Mouse (Mus musculus) T-helper 1 cell (primary cell): ENCODE results near the gene Znrf4.
"Not testable (repeated sequence)": the region's sequence is repeated elsewhere in the genome, so short reads cannot be mapped to it uniquely, and the experiment has no call there.

ENCODE experiments used
- in situ Hi-C: fragments of 300-600 bp; cut with MboI, MseI; formaldehyde crosslinking; loops from one replicate; pipeline ENCODE4 v1.15.1; 2025; ENCODE audit warnings: high pct_unique_total_duplicates

Znrf4 gene

DNA sequence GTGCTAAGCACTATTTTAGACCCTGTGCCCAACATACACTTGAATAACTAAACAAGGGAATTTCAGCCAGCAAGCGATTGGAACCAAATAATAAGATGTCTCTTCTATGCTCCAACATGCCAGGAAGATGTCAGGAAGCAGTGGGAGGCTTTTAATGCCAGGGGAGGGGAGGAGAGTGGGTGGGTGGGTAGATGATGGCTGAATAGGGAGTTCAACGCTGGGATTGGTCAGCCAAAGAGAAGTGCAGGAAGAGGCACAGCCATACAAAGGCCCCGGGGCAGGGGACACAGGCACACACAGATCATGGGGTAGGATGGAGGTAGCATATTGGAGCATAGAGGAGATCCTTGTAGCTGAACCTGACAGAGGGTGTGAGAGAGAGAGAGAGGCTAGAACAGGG, 24.6 kb upstream of the Znrf4 start:
- in situ Hi-C loops, result no loop called here

DNA sequence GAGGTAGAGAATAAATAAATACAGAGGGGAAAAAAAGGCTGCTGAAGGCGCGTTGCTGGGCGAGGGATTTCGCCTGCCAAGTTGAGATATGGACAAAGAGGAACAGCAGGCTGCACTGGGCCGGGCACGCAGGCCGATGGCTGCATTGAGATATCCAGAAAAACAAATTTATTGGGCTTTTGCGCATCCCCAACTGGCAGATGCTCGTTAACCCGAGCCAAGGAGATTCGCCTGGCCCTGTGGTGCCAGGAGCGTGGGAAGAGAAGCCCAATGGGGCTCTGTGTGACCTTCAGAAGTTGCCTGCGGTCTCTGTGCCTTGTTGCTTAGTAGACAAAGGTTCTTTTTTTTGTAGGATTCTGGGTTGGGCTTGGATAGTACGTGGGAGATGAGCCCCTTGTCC, 24.0 kb upstream of the Znrf4 start:
- in situ Hi-C loops, result no loop called here

- in situ Hi-C loops, result loop anchor here (5.0 kb wide), 2 partner anchors 138 to 313 kb away; no protein-coding TSS in a partner anchor
Measured at GRCm38 (mm10) chr17:56524943-56525342, 12.7 kb upstream of the Znrf4 start.

DNA sequence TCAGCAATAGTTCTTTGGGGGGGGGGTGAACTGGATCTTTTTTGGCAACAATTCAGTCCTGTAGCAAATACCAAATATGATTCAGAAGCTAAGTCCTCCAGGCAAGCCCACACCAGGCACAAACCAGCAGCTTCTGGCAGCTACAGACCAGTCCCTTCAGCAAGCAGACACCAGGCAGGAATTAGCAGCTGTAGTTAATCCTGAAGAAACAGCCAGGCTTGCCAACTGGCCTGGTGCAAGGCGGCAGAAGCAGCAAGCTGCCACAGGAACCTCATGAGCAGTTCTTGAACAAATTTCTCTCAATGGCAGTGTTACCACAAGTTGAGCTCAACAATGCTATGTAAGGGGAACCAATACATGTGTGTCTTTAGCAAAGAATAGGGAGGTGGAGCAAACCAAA, 10.5 kb upstream of the Znrf4 start:
- in situ Hi-C loops, result no loop called here

DNA sequence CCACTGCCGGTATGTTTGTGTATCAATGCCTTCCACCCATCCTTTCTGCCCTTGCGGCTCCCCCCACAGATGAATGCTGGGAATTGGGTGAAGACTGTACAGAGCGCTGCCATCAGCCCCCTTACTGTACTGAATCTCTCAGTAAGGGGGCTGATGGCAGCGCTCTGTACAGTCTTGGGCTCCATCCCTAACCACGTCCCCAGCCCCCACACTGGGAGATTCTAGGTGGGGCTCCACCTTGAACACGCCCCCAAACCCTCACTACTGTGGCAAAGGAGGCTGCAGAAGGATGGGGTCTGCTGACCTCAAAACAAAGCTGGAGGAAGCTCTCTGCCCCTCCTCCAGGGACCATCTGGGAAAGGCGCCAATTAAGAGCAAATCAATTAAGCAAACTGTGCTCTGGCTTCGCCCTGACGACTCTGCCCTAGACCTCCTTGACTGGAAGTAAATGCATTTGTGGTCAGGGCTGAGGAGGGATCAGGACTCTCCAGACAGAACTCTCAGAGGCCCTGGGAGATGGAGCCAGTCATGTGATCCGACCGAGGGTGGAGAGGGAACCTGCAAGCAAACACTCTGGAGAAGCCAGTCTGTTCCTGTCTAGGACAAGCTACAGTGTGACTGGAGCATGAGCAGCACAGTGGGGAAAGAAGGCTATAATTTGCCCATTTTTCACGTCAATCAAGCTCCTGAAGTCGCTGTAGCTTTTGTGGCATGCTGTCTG, 3.6 kb upstream of the Znrf4 start:
- in situ Hi-C loops, result no loop called here

DNA sequence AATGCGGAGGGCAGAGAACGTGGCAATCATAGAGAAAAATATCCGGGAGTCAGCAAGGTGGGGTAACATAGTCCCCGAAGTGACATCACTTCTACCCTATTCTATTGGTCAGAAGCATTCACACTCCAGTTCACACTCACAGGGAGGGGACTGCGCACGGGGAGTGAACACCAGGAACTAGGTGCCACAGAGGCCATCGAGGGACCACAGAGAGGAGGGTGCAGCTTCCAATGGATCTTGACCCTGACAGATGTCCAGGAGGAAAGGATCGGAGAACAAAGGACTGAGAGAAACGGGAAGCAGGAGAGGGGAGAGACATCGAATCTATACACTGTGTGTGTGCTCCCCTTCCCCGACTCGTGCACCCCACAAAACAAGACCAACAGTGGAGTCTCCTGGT, 2.7 kb upstream of the Znrf4 start:
- in situ Hi-C loops, result no loop called here

GRCm38 (mm10) chr17:56514330-56514729, 2.1 kb upstream of the Znrf4 start:
- in situ Hi-C loops, result no loop called here

GRCm38 (mm10) chr17:56511707-56512090, 532 bp downstream of the Znrf4 start:
- in situ Hi-C loops, result no loop called here

GRCm38 (mm10) chr17:56510970-56511706, 1.1 kb downstream of the Znrf4 start:
- in situ Hi-C loops, result no loop called here

- in situ Hi-C loops, result no loop called here
Measured at GRCm38 (mm10) chr17:56510473-56510969, 1.7 kb downstream of the Znrf4 start.

- in situ Hi-C loops, result loop anchor here (5.0 kb wide), 1 partner anchor 37 kb away; no protein-coding TSS in a partner anchor
Measured at GRCm38 (mm10) chr17:56509707-56510472, 2.3 kb downstream of the Znrf4 start.

DNA sequence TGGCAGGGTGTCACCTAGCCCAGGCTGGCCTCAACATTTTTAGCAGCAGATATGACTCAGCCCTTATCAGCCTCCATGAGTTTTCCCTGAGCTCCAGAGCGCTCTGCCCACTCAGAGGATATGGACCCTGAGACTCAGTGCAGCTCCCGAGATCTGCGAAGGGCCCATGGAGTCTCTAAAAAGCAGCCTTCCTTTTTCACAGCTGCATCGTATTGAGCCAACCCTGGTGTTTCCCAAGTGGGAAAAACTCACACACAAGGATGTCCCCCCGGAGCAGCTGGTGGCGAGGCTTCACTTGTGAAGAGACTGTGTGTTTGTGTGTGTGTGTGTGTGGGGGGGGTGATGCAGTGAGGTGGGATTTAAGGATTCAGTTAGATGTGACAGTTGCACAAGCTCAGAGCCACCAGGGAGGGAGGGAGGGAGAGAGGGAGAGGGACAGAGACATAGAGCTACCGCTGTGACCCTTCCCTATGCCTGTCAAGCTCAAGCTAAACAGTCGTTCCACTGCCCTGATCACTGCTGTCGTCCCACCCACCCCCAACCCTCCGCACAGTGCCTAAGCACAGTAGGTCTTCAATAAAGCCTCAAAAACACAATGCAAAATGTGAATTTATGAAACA, 3.1 kb downstream of the Znrf4 start:
- in situ Hi-C loops, result loop anchor here (5.0 kb wide), 1 partner anchor 38 kb away; no protein-coding TSS in a partner anchor

GRCm38 (mm10) chr17:56507161-56508068, 4.8 kb downstream of the Znrf4 start:
- in situ Hi-C loops, result loop anchor here (5.0 kb wide), 1 partner anchor 40 kb away; no protein-coding TSS in a partner anchor

DNA sequence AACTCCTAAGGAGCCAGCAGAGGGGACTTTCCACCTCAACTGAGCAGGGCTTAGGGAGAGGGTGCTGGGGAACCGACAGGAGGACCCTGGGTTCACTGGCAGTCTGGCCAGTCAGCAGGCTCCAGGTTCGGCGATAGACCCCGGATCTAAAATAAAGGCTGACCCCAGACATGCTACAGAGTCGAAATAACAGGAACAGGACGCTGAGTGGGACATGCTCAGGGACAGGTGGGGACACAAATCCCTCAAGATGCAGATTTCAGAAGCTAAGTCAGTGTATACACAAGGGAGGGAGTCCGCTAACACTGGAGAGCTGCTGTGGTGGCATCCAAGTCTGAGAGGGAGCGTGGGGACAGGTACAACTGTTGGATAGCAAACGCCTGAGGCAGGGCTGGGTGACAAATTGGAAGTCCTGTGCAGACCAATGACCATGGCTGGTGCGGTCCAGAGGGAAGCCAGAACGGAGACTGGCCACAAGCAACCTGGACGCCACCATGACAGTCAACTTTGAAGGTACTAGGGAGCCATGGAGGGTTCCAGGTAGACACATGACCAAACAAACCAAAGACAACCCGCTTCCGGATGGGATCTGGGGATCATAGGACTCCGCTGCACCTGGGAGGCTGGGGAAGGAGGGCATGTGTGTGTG, 5.7 kb downstream of the Znrf4 start:
- in situ Hi-C loops, result loop anchor here (5.0 kb wide), 1 partner anchor 41 kb away; no protein-coding TSS in a partner anchor

- in situ Hi-C loops, result loop anchor here (5.0 kb wide), 1 partner anchor 42 kb away; no protein-coding TSS in a partner anchor
Measured at GRCm38 (mm10) chr17:56505401-56505800, 6.8 kb downstream of the Znrf4 start.

- in situ Hi-C loops, result no loop called here
Measured at GRCm38 (mm10) chr17:56502526-56502925, 9.7 kb downstream of the Znrf4 start.

- in situ Hi-C loops, result not testable (repeated sequence)
Measured at GRCm38 (mm10) chr17:56501635-56502400, 10.4 kb downstream of the Znrf4 start.

GRCm38 (mm10) chr17:56499229-56499628, 13.0 kb downstream of the Znrf4 start:
- in situ Hi-C loops, result no loop called here

DNA sequence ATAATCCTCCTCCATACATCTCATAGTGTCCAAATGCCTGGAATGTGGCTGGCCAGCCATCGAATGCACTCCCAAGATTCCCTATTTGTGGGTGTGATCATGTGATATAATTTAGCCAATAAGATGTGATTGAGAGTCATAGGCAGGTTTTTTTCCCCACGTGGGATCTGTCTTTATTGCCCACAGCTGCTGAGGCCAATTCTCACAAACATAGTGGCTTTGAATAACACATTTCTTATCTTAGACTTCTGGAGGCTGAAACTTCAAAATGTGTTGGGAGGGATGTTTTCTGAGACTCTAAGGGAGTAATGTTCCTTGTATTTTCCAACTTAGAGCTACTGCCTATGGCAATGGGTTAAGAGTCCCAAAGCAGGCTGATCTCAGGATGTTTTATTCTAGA, 17.8 kb downstream of the Znrf4 start:
- in situ Hi-C loops, result no loop called here
